Mouse (Mus musculus) testis, adult 2 months (tissue): ENCODE measurements around the gene Ccpg1.

Experiments
- CTCF ChIP-seq: fragments of 200-500 bp; IDR thresholded peaks from 2 replicates; pipeline ENCODE4 v1.5.1; 2012; ENCODE audit warnings: low read depth, mild to moderate bottlenecking, inconsistent platforms, low read length, moderate library complexity; ENCODE audit not compliant: control insufficient read depth, insufficient read depth, insufficient replicate concordance
- POLR2A ChIP-seq: fragments of 200-500 bp; IDR thresholded peaks from 2 replicates; pipeline ENCODE4 v1.6.1; 2012; ENCODE audit warnings: low read depth, mild to moderate bottlenecking, inconsistent platforms, low read length, moderate library complexity; ENCODE audit not compliant: control insufficient read depth

- TF ChIP-seq POLR2A = no peak
- no peak for TF ChIP-seq CTCF
Measured at GRCm38 (mm10) chr9:73047906-73048305, 62.7 kb downstream of the Ccpg1 start.
